Mouse (Mus musculus): Measurements from ENCODE around the gene Camsap1.

Camsap1 gene

GRCm38 (mm10) chr2:25983159-25983907, at the start of gene Camsap1:
TSS of gene Camsap1 (minus strand) at chr2:25983282.
- DNase-seq (ENCODE audit: low read depth, low spot score): peak; percentile 99

- no peak for DNase-seq (ENCODE audit: low read depth, low spot score)
Measured at GRCm38 (mm10) chr2:26030288-26030687, 47.2 kb upstream of the Camsap1 start.

- DNase-seq (ENCODE audit: low read depth, low spot score): peak; percentile 56
Measured at GRCm38 (mm10) chr2:26024138-26025075, 41.3 kb upstream of the Camsap1 start.

GRCm38 (mm10) chr2:26022626-26023025, 39.5 kb upstream of the Camsap1 start:
- DNase-seq (ENCODE audit: low read depth, low spot score): no peak

GRCm38 (mm10) chr2:26022258-26022565, 39.1 kb upstream of the Camsap1 start:
- no peak for DNase-seq (ENCODE audit: low read depth, low spot score)

GRCm38 (mm10) chr2:26021561-26022257, 38.6 kb upstream of the Camsap1 start, which contains the start of gene Ubac1:
TSS of gene Ubac1 (minus strand) at chr2:26021747.
- peak; percentile 95 for DNase-seq (ENCODE audit: low read depth, low spot score)

GRCm38 (mm10) chr2:26020714-26021560, 37.9 kb upstream of the Camsap1 start:
- no peak for DNase-seq (ENCODE audit: low read depth, low spot score)

GRCm38 (mm10) chr2:26019923-26020322, 36.8 kb upstream of the Camsap1 start:
- DNase-seq (ENCODE audit: low read depth, low spot score): no peak

- DNase-seq (ENCODE audit: low read depth, low spot score): peak; percentile 46
Measured at GRCm38 (mm10) chr2:26017326-26017725, 34.2 kb upstream of the Camsap1 start.

- no peak for DNase-seq (ENCODE audit: low read depth, low spot score)
Measured at GRCm38 (mm10) chr2:26013674-26014073, 30.6 kb upstream of the Camsap1 start.

GRCm38 (mm10) chr2:26011420-26011819, 28.3 kb upstream of the Camsap1 start:
- DNase-seq (ENCODE audit: low read depth, low spot score): no peak

GRCm38 (mm10) chr2:26002001-26002400, 18.9 kb upstream of the Camsap1 start:
- no peak for DNase-seq (ENCODE audit: low read depth, low spot score)

- no peak for DNase-seq (ENCODE audit: low read depth, low spot score)
Measured at GRCm38 (mm10) chr2:26001136-26001535, 18.1 kb upstream of the Camsap1 start.

- no peak for DNase-seq (ENCODE audit: low read depth, low spot score)
Measured at GRCm38 (mm10) chr2:25997716-25998115, 14.6 kb upstream of the Camsap1 start.

- DNase-seq (ENCODE audit: low read depth, low spot score): no peak
Measured at GRCm38 (mm10) chr2:25994791-25995190, 11.7 kb upstream of the Camsap1 start.

- no peak for DNase-seq (ENCODE audit: low read depth, low spot score)
Measured at GRCm38 (mm10) chr2:25992285-25992684, 9.2 kb upstream of the Camsap1 start.

- DNase-seq (ENCODE audit: low read depth, low spot score): no peak
Measured at GRCm38 (mm10) chr2:25989651-25990050, 6.6 kb upstream of the Camsap1 start.

GRCm38 (mm10) chr2:25987817-25988216, 4.7 kb upstream of the Camsap1 start:
- DNase-seq (ENCODE audit: low read depth, low spot score): no peak

- DNase-seq (ENCODE audit: low read depth, low spot score): no peak
Measured at GRCm38 (mm10) chr2:25986601-25987000, 3.5 kb upstream of the Camsap1 start.

GRCm38 (mm10) chr2:25982426-25983091, 523 bp downstream of the Camsap1 start:
- no peak for DNase-seq (ENCODE audit: low read depth, low spot score)

GRCm38 (mm10) chr2:25982052-25982425, 1.0 kb downstream of the Camsap1 start:
- peak; percentile 43 for DNase-seq (ENCODE audit: low read depth, low spot score)
